25 mouse cellular contexts compared by ENCODE assay signal in the genomic region with DNA sequence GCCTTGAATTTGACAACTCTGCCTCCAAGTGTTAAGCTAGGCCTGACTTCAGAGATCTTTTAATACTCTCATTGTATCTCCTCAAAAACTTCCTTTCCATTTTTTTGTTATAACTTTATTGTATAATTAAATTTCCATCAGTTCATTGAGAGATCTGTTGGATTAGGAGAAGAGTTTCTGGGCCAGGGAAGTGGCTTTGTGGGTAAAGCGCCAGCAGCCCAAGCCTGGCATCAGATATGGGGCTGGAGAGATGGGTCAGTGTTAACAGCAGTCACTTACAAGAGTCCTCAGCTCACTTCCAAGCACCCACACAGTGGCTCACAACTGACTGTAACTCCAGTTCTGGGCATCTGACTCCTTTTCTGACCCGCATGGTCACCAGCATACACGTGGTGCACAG.
"Had no signal": no experiment of that assay in that cellular context is flagged by ENCODE, and none has a peak within 500 bp of the region (broad histone marks: within the 10 kb centered on the region; RNA-seq: fewer than 3 reads in every experiment).

No protein-coding gene starts in this region.

- H3K27ac ChIP-seq: gastrocnemius, adult 2 months; heart, adult 2 months; heart, embryonic 13.5 days; heart, embryonic 15.5 days; hindbrain, embryonic 10.5 days; hindbrain, embryonic 12.5 days; hindbrain, embryonic 14.5 days; intestine, embryonic 15.5 days; layer of hippocampus, adult 2 months; left cerebral cortex, adult 2 months; limb, embryonic 10.5 days; limb, embryonic 12.5 days; liver, embryonic 13.5 days had no signal

- H3K4me1 ChIP-seq: heart, embryonic 13.5 days; heart, embryonic 15.5 days; hindbrain, embryonic 10.5 days; hindbrain, embryonic 12.5 days; intestine, embryonic 15.5 days had no signal

- H3K27me3 ChIP-seq: heart, embryonic 13.5 days; heart, embryonic 15.5 days; hindbrain, embryonic 12.5 days; intestine, embryonic 15.5 days; limb, embryonic 12.5 days had no signal

- H3K9ac ChIP-seq: heart, embryonic 13.5 days; heart, embryonic 15.5 days; hindbrain, embryonic 12.5 days; hindbrain, embryonic 14.5 days; intestine, embryonic 15.5 days; limb, embryonic 12.5 days; liver, embryonic 13.5 days had no signal

- H3K4me3 ChIP-seq: gastrocnemius, adult 2 months; heart, adult 2 months; heart, embryonic 13.5 days; heart, embryonic 15.5 days; hindbrain, embryonic 10.5 days; hindbrain, embryonic 12.5 days; intestine, embryonic 15.5 days; layer of hippocampus, adult 2 months; left cerebral cortex, adult 2 months; limb, embryonic 10.5 days; limb, embryonic 12.5 days; liver, embryonic 13.5 days had no signal

- H3K36me3 ChIP-seq: heart, embryonic 13.5 days; heart, embryonic 15.5 days; hindbrain, embryonic 10.5 days; hindbrain, embryonic 12.5 days; intestine, embryonic 15.5 days; limb, embryonic 10.5 days; limb, embryonic 12.5 days; liver, embryonic 13.5 days had no signal

- ATAC-seq: hindbrain, embryonic 16.5 days; inflammation-experienced regulatory T-cells, adult 6 months; intestine, embryonic 15.5 days; intestine, postnatal 0 days had no signal

- H3K9me3 ChIP-seq: heart, embryonic 13.5 days; heart, embryonic 15.5 days; hindbrain, embryonic 10.5 days; hindbrain, embryonic 12.5 days; intestine, embryonic 15.5 days; limb, embryonic 10.5 days; limb, embryonic 12.5 days; liver, embryonic 13.5 days had no signal

- H3K4me2 ChIP-seq: heart, embryonic 11.5 days; heart, embryonic 13.5 days; heart, embryonic 15.5 days; hindbrain, embryonic 12.5 days; hindbrain, embryonic 14.5 days; intestine, embryonic 15.5 days; limb, embryonic 12.5 days; liver, embryonic 13.5 days had no signal

- DNase-seq: gastrocnemius, adult 2 months; gastrocnemius, postnatal 10 days; gastrocnemius, postnatal 25 days; heart, adult 2 months; heart, postnatal 14 days; heart, postnatal 36 days; kidney, adult 18-20 months; kidney, postnatal 10 days; kidney, postnatal 4 days; liver; liver, embryonic 13.5 days had no signal
